Mouse (Mus musculus): Measurements from ENCODE around the gene Disp1. TPM values are rescaled to one million over a fixed set of nuclear protein-coding genes. Genes with fewer than 3 reads are reported as not detected.
A peak's percentile ranks its signal among the peaks of the same experiment; 100 is the strongest.

Disp1 gene
- total and polyA plus RNA-seq, 3 experiments = 3.4 to 11.3 (median 5.9) TPM

- DNase-seq (ENCODE audit: extremely low read depth) = no peak
- in situ Hi-C loops (cut with MboI; ENCODE audit: low pct_ligation_motif_present, low pct_unique_long_range_greater_than_20kb, low sequenced_read_pairs) = no loop called here
- H3K27ac ChIP-seq (ENCODE audit: insufficient read depth, low read depth) = no peak overlapping the region
- H3K9me3 ChIP-seq (replicated peaks; ENCODE audit: low read length) = no peaks in the 10 kb centered on the region
- TF ChIP-seq PAX5 (IDR thresholded peaks at IDR 0.05; ENCODE audit: low read length) = no peak
- no peak for TF ChIP-seq UBTF (IDR thresholded peaks at IDR 0.05; ENCODE audit: low read depth, low read length)
- TF ChIP-seq MEF2A (IDR thresholded peaks at IDR 0.05; ENCODE audit: borderline replicate concordance, low read depth, low read length) = no peak
- no peak for TF ChIP-seq SIN3A (IDR thresholded peaks at IDR 0.05; ENCODE audit: low read length)
- no peak overlapping the region for H3K4me2 ChIP-seq (ENCODE audit: insufficient read depth, low read depth, poor library complexity, severe bottlenecking)
- peaks cover 6 to 16% of the 10 kb centered on the region in 2 experiments for H3K4me1 ChIP-seq (ENCODE audit: control insufficient read depth in 1 of 2, insufficient read depth in 2 of 2)
- H3K36me3 ChIP-seq (replicated peaks in 1 of 2; ENCODE audit: control insufficient read depth in 1 of 2, insufficient read depth in 1 of 2, low read length in 1 of 2) = no peaks in the 10 kb centered on the region
- no peaks in the 10 kb centered on the region for H3K79me2 ChIP-seq (replicated peaks; ENCODE audit: control insufficient read depth, extremely low read depth, insufficient read depth, poor library complexity, severe bottlenecking)
- H3K9ac ChIP-seq (ENCODE audit: insufficient read depth, low read depth) = no peak overlapping the region
- H3K27me3 ChIP-seq (replicated peaks) = peaks cover 2% of the 10 kb centered on the region
- H3K4me3 ChIP-seq (replicated peaks in 1 of 3; ENCODE audit: low read depth in 2 of 3, low read length in 2 of 3, poor library complexity in 1 of 3) = no peak overlapping the region
- dilution Hi-C loops (cut with MboI; ENCODE audit: extremely low pct_ligation_motif_present, extremely low pct_unique_long_range_greater_than_20kb, low sequenced_read_pairs) = no loop called here
Measured at GRCm38 (mm10) chr1:183066981-183067380, 154.3 kb downstream of the Disp1 start.

- dilution Hi-C loops (cut with MboI; ENCODE audit: extremely low pct_ligation_motif_present, extremely low pct_unique_long_range_greater_than_20kb, low sequenced_read_pairs) = no loop called here
- peak; percentile 63 for DNase-seq (ENCODE audit: extremely low read depth)
- TF ChIP-seq POLR2A (IDR thresholded peaks at IDR 0.05; ENCODE audit: low read depth, low read length) = no peak
- TF ChIP-seq USF2 (conservative IDR thresholded peaks at IDR 0.05; ENCODE audit: low read depth, low read length) = no peak
- TF ChIP-seq UBTF (IDR thresholded peaks at IDR 0.05; ENCODE audit: low read depth, low read length) = no peak
- peak; percentile 41; the same call in 1 of the 2 replicates for TF ChIP-seq MAX (IDR thresholded peaks at IDR 0.05; ENCODE audit: low read length)
- no peak for TF ChIP-seq ETS1 (conservative IDR thresholded peaks at IDR 0.05; ENCODE audit: low read depth, low read length)
- TF ChIP-seq SIN3A (IDR thresholded peaks at IDR 0.05; ENCODE audit: low read length) = no peak
- no peak for TF ChIP-seq TCF12 (IDR thresholded peaks at IDR 0.05; ENCODE audit: low read depth, low read length)
- no peak for TF ChIP-seq ELF1 (IDR thresholded peaks at IDR 0.05; ENCODE audit: low read depth, low read length)
- TF ChIP-seq IRF4 (IDR thresholded peaks at IDR 0.05; ENCODE audit: low read depth, low read length) = no peak
- Histone ChIP-seq H3K27me3 (replicated peaks) (peaks cover 2% of the 10 kb centered on the region), H3K27ac (ENCODE audit: insufficient read depth, low read depth) (no peak overlapping the region), H3K36me3 (replicated peaks in 1 of 2; ENCODE audit: control insufficient read depth in 1 of 2, insufficient read depth in 1 of 2, low read length in 1 of 2) (no peaks in the 10 kb centered on the region), H3K79me2 (replicated peaks; ENCODE audit: control insufficient read depth, extremely low read depth, insufficient read depth, poor library complexity, severe bottlenecking) (no peaks in the 10 kb centered on the region), H3K4me1 (ENCODE audit: control insufficient read depth in 1 of 2, insufficient read depth in 2 of 2) (peaks cover 0 to 35% of the 10 kb centered on the region in 2 experiments; a peak in 2 of 4 replicates), H3K4me2 (ENCODE audit: insufficient read depth, low read depth, poor library complexity, severe bottlenecking) (peak overlapping the region; percentile 32; the same call in 1 of the 2 replicates), H3K9me3 (replicated peaks; ENCODE audit: low read length) (no peaks in the 10 kb centered on the region), H3K4me3 (replicated peaks in 1 of 3; ENCODE audit: low read depth in 2 of 3, low read length in 2 of 3, poor library complexity in 1 of 3) (no peak overlapping the region), H3K9ac (ENCODE audit: insufficient read depth, low read depth) (no peak overlapping the region)
- in situ Hi-C loops (cut with MboI; ENCODE audit: low pct_ligation_motif_present, low pct_unique_long_range_greater_than_20kb, low sequenced_read_pairs) = no loop called here
Measured at GRCm38 (mm10) chr1:183060611-183061010, 160.7 kb downstream of the Disp1 start.

- in situ Hi-C loops (cut with MboI; ENCODE audit: low pct_ligation_motif_present, low pct_unique_long_range_greater_than_20kb, low sequenced_read_pairs) (no loop called here), dilution Hi-C loops (cut with MboI; ENCODE audit: extremely low pct_ligation_motif_present, extremely low pct_unique_long_range_greater_than_20kb, low sequenced_read_pairs) (no loop called here)
- TF ChIP-seq MAX (IDR thresholded peaks at IDR 0.05; ENCODE audit: low read length) = no peak
- no peak for TF ChIP-seq RAD21 (IDR thresholded peaks at IDR 0.05; ENCODE audit: low read depth, low read length)
- TF ChIP-seq ZKSCAN1 (IDR thresholded peaks at IDR 0.05; ENCODE audit: borderline replicate concordance, low read depth, low read length) = no peak
- no peak for TF ChIP-seq USF2 (conservative IDR thresholded peaks at IDR 0.05; ENCODE audit: low read depth, low read length)
- TF ChIP-seq E2F4 (IDR thresholded peaks at IDR 0.05; ENCODE audit: insufficient replicate concordance, low read depth, low read length) = no peak
- no peak for TF ChIP-seq RCOR1 (conservative IDR thresholded peaks at IDR 0.05; ENCODE audit: low read depth, low read length)
- no peak for TF ChIP-seq IRF4 (IDR thresholded peaks at IDR 0.05; ENCODE audit: low read depth, low read length)
- TF ChIP-seq TCF12 (IDR thresholded peaks at IDR 0.05; ENCODE audit: low read depth, low read length) = no peak
- no peak for TF ChIP-seq USF1 (IDR thresholded peaks at IDR 0.05; ENCODE audit: low read depth, low read length)
- TF ChIP-seq CHD1 (IDR thresholded peaks at IDR 0.05; ENCODE audit: low read depth, low read length) = no peak
- no peak for TF ChIP-seq KAT2A (IDR thresholded peaks at IDR 0.05; ENCODE audit: insufficient replicate concordance, low read length)
- no peak for TF ChIP-seq ETS1 (conservative IDR thresholded peaks at IDR 0.05; ENCODE audit: low read depth, low read length)
- no peak for DNase-seq (ENCODE audit: extremely low read depth)
- no peaks in the 10 kb centered on the region for H3K36me3 ChIP-seq (replicated peaks in 1 of 2; ENCODE audit: control insufficient read depth in 1 of 2, insufficient read depth in 1 of 2, low read length in 1 of 2)
- H3K27me3 ChIP-seq (replicated peaks) = no peaks in the 10 kb centered on the region
- peaks cover 2% of the 10 kb centered on the region for H3K9me3 ChIP-seq (replicated peaks; ENCODE audit: low read length)
- H3K4me2 ChIP-seq (ENCODE audit: insufficient read depth, low read depth, poor library complexity, severe bottlenecking) = no peak overlapping the region
- no peak overlapping the region for H3K27ac ChIP-seq (ENCODE audit: insufficient read depth, low read depth)
- H3K4me1 ChIP-seq (ENCODE audit: control insufficient read depth in 1 of 2, insufficient read depth in 2 of 2) = peaks cover 0 to 32% of the 10 kb centered on the region in 2 experiments; a peak in 2 of 4 replicates
- H3K79me2 ChIP-seq (replicated peaks; ENCODE audit: control insufficient read depth, extremely low read depth, insufficient read depth, poor library complexity, severe bottlenecking) = no peaks in the 10 kb centered on the region
- H3K9ac ChIP-seq (ENCODE audit: insufficient read depth, low read depth) = no peak overlapping the region
- no peak overlapping the region for H3K4me3 ChIP-seq (replicated peaks in 1 of 3; ENCODE audit: low read depth in 2 of 3, low read length in 2 of 3, poor library complexity in 1 of 3)
Measured at GRCm38 (mm10) chr1:183056289-183056655, 165.1 kb downstream of the Disp1 start.
